Mouse (Mus musculus) limb, embryonic 11.5 days (tissue): ENCODE results near the gene Nr1i2. TPM values are rescaled to one million over a fixed set of nuclear protein-coding genes. Genes with fewer than 3 reads are reported as not detected.
"Not testable (repeated sequence)": the region's sequence is repeated elsewhere in the genome, so short reads cannot be mapped to it uniquely, and the experiment has no call there.

Experiments
- ATAC-seq: fragments of 200-750 bp; cut with Nextera tagmentation; 2 replicates; pipeline ENCODE4 v1.8.0; 2017; ENCODE audit warnings: low read depth; ENCODE audit not compliant: insufficient number of reproducible peaks, low FRiP score, low TSS enrichment
- DNase-seq: peaks from one replicate; pipeline ENCODE4 v3.0.0-alpha.2; 2015; ENCODE audit warnings: low spot score
- H3K27ac ChIP-seq: fragments of 300-500 bp; sonication (generic); replicated peaks from 2 replicates; pipeline ENCODE4 v1.5.1; 2014; ENCODE audit warnings: low read depth, mild to moderate bottlenecking, low read length
- H3K27me3 ChIP-seq: fragments of 300-500 bp; sonication (generic); 2 replicates; pipeline ENCODE4 v1.6.1; 2014; ENCODE audit warnings: mild to moderate bottlenecking, low read length, mixed read lengths; ENCODE audit not compliant: control insufficient read depth, insufficient read depth
- H3K36me3 ChIP-seq: fragments of 300-500 bp; sonication (generic); 2 replicates; pipeline ENCODE4 v1.6.1; 2014; ENCODE audit warnings: mild to moderate bottlenecking, low read length, moderate library complexity, mixed read lengths; ENCODE audit not compliant: control insufficient read depth, insufficient read depth
- H3K4me1 ChIP-seq: fragments of 300-500 bp; sonication (generic); 2 replicates; pipeline ENCODE4 v1.6.1; 2014; ENCODE audit warnings: low read length, mixed read lengths; ENCODE audit not compliant: control insufficient read depth, insufficient read depth
- H3K4me2 ChIP-seq: fragments of 300-500 bp; sonication (generic); 2 replicates; pipeline ENCODE4 v1.6.1; 2014; ENCODE audit warnings: low read depth, mild to moderate bottlenecking, moderate library complexity; ENCODE audit not compliant: severe bottlenecking
- H3K4me3 ChIP-seq: fragments of 300-500 bp; sonication (generic); 2 replicates; pipeline ENCODE4 v1.5.1; 2014; ENCODE audit warnings: low read depth, low read length
- H3K9ac ChIP-seq: fragments of 300-500 bp; sonication (generic); 2 replicates; pipeline ENCODE4 v1.6.1; 2014; ENCODE audit warnings: mild to moderate bottlenecking, low read length
- H3K9me3 ChIP-seq: fragments of 300-500 bp; sonication (generic); 2 replicates; pipeline ENCODE4 v1.6.1; 2016; ENCODE audit warnings: low read length; ENCODE audit not compliant: control insufficient read depth
- WGBS: fragments of 180-500 bp; shearing (Covaris S2); extraction: QIAGEN DNeasy Blood & Tissue Kit; methylation state at CpG from one replicate; pipeline ENCODE4 v1.1.7; 2014; 5-methylcytosine and 5-hydroxymethylcytosine counted together
- polyA plus RNA-seq: library from polyadenylated mRNA; unstranded; fragments of >200 nt; fragmentation: Nextera tagmentation; extraction: Ambion mirVana; gene quantifications from 2 replicates; pipeline ENCODE4 v1.2.1, GENCODE M21; 2014

The Nr1i2 gene
- polyA plus RNA-seq = not detected in 2 replicates

DNA sequence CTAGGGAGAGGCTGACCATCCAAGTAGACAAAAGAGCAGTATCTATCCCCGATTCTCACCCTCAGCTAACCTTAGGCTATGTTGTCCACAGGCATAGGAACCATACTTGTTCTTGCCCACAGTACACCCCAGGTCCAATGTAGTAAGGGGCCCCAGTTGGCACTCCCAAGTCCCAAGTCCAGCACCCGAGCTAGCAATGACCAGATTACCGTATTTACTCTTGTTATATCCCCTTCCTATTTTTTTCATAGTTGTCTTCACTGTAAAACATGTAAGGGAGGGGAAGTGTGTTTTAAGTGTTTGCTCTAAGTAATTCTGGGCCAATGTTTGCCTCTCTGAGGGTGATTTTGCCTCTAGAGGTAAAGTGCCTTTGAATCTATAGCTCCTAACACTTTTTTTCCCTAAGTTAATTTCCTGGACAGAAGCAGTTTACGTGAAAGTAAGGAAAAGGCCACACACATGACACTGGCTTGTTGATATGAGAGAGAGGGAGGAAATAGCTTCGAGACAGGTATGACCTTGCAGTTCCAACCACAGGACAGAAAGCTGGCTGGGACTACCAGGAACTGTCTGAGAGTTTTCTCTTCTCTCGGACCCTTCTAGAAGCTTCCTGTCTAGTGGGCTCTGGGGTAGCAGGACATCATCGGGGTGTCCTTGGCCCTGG is at the start of gene Nr1i2:
Gene Nr1i2 (minus strand): TSS at position 140 of the 664 bp plus-strand sequence.
- WGBS = 72% methylated on average over 7 of the region's 7 CpGs

DNA sequence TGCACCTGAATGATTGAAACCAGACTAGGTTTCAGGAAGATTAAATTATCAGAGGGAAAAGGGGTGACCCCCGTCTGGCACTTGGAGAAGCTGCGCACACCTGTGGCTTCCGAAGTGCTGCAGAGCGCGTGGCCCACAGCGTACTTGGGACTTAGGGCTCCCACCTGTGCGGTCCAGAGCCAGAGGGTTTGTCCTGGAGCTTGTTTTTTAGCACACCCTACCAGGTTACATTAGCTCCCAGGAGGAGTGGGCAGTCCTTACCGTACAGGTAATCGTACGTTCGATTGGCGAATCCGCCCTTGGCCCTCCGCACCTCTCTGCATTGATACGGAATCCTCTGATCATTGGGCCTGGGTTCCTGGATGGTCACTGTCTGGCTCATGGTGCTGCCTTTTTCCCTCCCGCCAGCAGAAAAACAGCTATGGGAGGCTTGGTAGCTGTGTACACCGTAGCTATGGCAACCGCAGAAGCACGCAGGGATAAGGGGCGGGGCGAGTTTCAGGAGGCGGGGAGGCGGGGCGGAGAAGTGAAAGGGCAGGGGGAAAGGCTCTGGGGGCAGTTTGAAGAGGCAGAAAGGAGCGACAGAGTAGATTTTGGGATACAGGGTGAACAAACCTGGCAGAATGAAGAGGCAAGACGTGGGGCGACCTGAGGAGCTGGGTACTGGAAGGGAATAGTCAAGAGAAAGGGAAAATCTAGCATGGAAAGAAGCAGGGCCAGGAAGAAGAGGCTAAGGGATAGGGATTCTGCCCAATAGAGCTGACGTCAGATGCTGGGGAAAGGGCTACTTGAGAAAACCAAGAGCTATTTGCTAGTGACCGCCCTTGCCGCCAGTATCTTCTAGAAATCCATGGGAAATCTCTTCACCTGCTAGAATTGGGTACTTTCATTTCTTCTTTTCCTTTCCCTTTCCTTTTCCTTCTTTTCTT is 47.0 kb upstream of the Nr1i2 start, which contains the start of gene Maats1:
Gene Maats1 (minus strand): TSS at position 748 of the 929 bp plus-strand sequence.
- 10% methylated on average over 30 of the region's 30 CpGs for WGBS
- no peaks in the 10 kb centered on the region for H3K9me3 ChIP-seq
- no peaks in the 10 kb centered on the region for H3K27me3 ChIP-seq
- H3K4me1 ChIP-seq = 0 out of 2 replicates have a peak, but pooled peaks cover 2% of the 10 kb centered on the region
- H3K27ac ChIP-seq = no peak within 1 kb of the TSS
- H3K36me3 ChIP-seq = no peaks in the 10 kb centered on the region
- ATAC-seq (peak; percentile 91), DNase-seq (peak; percentile 86)
- H3K9ac ChIP-seq = peak within 1 kb of the TSS; percentile 43
- H3K4me3 ChIP-seq = peak within 1 kb of the TSS; percentile 29
- H3K4me2 ChIP-seq = peak within 1 kb of the TSS; percentile 65

More for the DNA sequence above, at the start of gene Nr1i2:
- H3K36me3 ChIP-seq = no peaks in the 10 kb centered on the region
- H3K9ac ChIP-seq = no peak within 1 kb of the TSS
- no peaks in the 10 kb centered on the region for H3K27me3 ChIP-seq
- H3K9me3 ChIP-seq = no peaks in the 10 kb centered on the region
- H3K4me1 ChIP-seq = no peaks in the 10 kb centered on the region
- no peak within 1 kb of the TSS for H3K4me3 ChIP-seq
- H3K4me2 ChIP-seq = no peak within 1 kb of the TSS
- ATAC-seq (no peak), DNase-seq (no peak)
- no peak within 1 kb of the TSS for H3K27ac ChIP-seq

DNA sequence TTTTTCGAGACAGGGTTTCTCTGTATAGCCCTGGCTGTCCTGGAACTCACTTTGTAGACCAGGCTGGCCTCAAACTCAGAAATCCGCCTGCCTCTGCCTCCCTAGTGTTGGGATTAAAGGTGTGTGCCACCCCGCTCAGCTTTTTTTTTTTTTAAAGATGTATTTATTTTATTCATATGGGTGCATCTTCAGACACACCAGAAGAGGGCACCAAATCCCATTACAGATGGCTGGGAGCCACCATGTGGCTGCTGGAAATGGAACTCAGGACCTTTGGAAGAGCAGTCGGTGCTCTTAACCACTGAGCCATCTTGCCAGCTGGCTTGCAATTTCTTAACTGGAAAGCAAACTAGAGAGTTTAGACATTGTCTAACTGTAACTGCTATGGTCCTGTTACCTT is 43.5 kb upstream of the Nr1i2 start:
- not testable (repeated sequence) for H3K9ac ChIP-seq, H3K9me3 ChIP-seq, H3K4me3 ChIP-seq, H3K36me3 ChIP-seq, H3K27ac ChIP-seq, ATAC-seq, H3K27me3 ChIP-seq, H3K4me2 ChIP-seq, H3K4me1 ChIP-seq, DNase-seq
- 85% methylated on average over 4 of the region's 4 CpGs for WGBS

DNA sequence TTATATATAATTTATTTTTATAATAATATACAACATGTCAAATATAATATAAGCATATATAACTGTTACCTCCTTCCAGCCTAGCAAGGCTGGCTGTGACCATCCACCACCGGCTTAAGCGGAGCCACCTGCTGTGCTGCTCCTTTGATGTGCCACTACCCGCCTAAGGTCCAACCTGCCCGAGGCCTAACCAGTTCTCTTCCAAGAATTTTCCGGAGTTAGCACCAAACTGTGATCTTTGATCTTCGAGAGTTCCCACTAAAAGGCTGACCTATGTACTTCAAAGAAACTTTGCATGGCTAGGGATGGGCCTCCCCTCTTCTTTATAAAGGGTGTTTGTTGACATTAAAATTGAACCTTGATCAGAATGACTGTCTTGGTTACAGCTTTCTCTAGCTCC is 39.8 kb upstream of the Nr1i2 start:
- ATAC-seq = no peak

DNA sequence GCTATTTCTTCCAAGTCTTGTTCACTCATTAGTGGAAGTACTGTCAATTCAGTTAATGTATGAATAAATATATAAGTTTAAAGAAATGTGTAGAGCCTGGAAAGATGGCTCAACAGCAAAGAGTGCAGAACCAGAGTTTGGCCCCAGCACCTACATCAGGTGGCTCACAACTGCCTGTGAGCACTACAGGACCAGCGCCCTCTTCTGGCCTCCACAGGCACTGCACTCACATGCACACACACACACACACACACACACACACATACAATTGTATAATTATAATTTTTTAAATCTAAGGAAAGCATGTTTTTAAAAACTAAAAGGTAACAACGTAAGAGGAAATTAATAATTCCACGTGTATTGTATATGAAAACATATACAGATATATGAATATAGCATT is 34.7 kb upstream of the Nr1i2 start:
- H3K36me3 ChIP-seq = no peaks in the 10 kb centered on the region
- DNase-seq (no peak), ATAC-seq (no peak)
- no peaks in the 10 kb centered on the region for H3K4me1 ChIP-seq
- no peak overlapping the region for H3K4me3 ChIP-seq
- H3K27me3 ChIP-seq = no peaks in the 10 kb centered on the region
- H3K9ac ChIP-seq = no peak overlapping the region
- no peak overlapping the region for H3K4me2 ChIP-seq
- 90% methylated on average over 3 of the region's 3 CpGs for WGBS
- no peak overlapping the region for H3K27ac ChIP-seq
- no peaks in the 10 kb centered on the region for H3K9me3 ChIP-seq

More for the DNA sequence above, 39.8 kb upstream of the Nr1i2 start:
- no peak overlapping the region for H3K27ac ChIP-seq
- no peaks in the 10 kb centered on the region for H3K9me3 ChIP-seq
- no peaks in the 10 kb centered on the region for H3K36me3 ChIP-seq
- no peak overlapping the region for H3K4me2 ChIP-seq
- no peaks in the 10 kb centered on the region for H3K27me3 ChIP-seq
- 16% methylated on average over 6 of the region's 6 CpGs for WGBS
- DNase-seq = no peak
- H3K4me3 ChIP-seq = no peak overlapping the region
- no peak overlapping the region for H3K9ac ChIP-seq
- H3K4me1 ChIP-seq = no peaks in the 10 kb centered on the region

DNA sequence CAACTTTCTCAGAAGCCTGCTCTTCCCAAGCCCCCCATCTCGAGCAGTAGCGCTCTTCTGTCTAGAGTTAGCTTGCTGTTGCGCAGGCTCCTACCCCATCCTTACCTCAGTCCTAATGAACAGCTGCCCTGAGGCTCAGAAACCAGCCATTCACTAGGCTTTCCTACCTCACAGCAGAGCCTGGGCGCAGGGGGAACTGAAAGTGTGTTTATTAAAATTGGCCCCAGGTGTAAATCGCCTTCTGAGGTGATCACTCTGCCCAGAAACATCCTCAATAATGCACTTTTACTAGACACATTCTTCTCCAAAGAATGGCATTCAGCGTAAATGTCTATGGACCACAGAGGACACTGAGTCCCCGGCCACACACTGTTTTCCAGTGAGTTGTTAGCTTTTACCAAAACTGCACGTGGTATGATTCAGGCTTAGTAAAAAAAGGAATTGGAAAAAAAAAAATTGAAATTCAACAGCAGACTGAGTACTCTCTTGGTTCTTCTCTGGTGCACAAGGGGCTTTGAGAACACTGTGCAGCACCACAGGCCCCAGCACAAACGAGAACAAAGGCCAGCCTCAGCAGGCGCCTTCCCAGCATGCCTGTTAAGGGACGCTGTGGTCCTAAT is 32.3 kb upstream of the Nr1i2 start:
- no peak overlapping the region for H3K9ac ChIP-seq
- 81% methylated on average over 11 of the region's 11 CpGs for WGBS
- no peak for ATAC-seq

DNA sequence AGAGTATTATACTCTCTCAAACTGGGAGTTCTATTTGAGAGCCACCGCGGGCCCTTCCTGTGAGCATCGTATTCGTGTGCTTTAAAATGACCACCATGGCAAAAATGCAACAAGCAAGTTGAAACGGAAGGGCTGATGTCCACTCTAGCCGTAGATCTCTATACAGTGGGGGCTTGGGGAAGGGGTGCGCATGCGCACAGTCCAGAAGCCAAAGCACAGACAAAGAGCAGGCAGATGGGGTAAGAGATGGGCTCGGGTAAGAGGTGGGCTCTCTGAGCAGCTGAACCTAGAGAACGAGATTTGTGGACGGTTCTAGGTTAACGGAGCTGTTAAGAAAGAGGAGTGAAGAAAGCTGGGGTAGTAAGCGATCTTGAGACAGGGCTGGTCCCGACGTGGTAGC is 29.7 kb upstream of the Nr1i2 start:
- H3K27ac ChIP-seq = no peak overlapping the region
- H3K4me2 ChIP-seq = no peak overlapping the region
- WGBS = 89% methylated on average over 15 of the region's 15 CpGs
- no peaks in the 10 kb centered on the region for H3K36me3 ChIP-seq
- H3K9me3 ChIP-seq = no peaks in the 10 kb centered on the region
- ATAC-seq (no peak), DNase-seq (no peak)
- H3K9ac ChIP-seq = no peak overlapping the region
- no peak overlapping the region for H3K4me3 ChIP-seq
- no peaks in the 10 kb centered on the region for H3K4me1 ChIP-seq
- no peaks in the 10 kb centered on the region for H3K27me3 ChIP-seq

More for the DNA sequence above, 32.3 kb upstream of the Nr1i2 start:
- H3K27me3 ChIP-seq = no peaks in the 10 kb centered on the region
- H3K9me3 ChIP-seq = no peaks in the 10 kb centered on the region
- DNase-seq = no peak
- no peak overlapping the region for H3K4me2 ChIP-seq
- H3K4me1 ChIP-seq = no peaks in the 10 kb centered on the region
- H3K36me3 ChIP-seq = no peaks in the 10 kb centered on the region
- H3K27ac ChIP-seq = no peak overlapping the region
- H3K4me3 ChIP-seq = no peak overlapping the region

DNA sequence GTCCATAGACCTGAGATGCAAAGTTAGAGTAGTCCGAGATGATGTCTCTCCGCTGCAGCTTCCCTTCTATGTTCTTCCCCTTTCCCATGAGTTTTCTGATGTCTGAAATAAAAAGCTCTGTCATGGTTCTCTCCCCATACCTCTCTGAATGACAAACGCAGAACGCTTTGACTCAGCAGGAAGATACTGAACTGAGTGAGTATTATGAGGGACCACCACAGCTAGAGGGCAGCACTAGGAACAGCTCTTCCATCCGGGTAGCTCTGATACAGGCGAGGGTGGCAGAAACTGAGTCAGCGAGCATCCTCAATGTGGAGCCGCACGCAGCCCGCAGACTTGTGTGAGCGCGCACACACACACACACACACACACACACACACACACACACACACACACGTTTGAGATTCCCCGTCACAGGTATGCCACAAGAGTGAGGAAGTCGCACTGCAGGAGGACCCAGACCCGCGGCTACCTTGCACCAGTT is 26.9 kb upstream of the Nr1i2 start:
- Histone ChIP-seq H3K4me3 (no peak overlapping the region), H3K36me3 (no peaks in the 10 kb centered on the region), H3K4me2 (peak overlapping the region; percentile 22; the same call in 1 of the 2 replicates), H3K4me1 (no peaks in the 10 kb centered on the region), H3K27me3 (no peaks in the 10 kb centered on the region), H3K27ac (no peak overlapping the region), H3K9me3 (no peaks in the 10 kb centered on the region), H3K9ac (no peak overlapping the region)
- DNase-seq (peak; percentile 68), ATAC-seq (no peak)
- WGBS = 31% methylated on average over 17 of the region's 17 CpGs
